In the genomic region with DNA sequence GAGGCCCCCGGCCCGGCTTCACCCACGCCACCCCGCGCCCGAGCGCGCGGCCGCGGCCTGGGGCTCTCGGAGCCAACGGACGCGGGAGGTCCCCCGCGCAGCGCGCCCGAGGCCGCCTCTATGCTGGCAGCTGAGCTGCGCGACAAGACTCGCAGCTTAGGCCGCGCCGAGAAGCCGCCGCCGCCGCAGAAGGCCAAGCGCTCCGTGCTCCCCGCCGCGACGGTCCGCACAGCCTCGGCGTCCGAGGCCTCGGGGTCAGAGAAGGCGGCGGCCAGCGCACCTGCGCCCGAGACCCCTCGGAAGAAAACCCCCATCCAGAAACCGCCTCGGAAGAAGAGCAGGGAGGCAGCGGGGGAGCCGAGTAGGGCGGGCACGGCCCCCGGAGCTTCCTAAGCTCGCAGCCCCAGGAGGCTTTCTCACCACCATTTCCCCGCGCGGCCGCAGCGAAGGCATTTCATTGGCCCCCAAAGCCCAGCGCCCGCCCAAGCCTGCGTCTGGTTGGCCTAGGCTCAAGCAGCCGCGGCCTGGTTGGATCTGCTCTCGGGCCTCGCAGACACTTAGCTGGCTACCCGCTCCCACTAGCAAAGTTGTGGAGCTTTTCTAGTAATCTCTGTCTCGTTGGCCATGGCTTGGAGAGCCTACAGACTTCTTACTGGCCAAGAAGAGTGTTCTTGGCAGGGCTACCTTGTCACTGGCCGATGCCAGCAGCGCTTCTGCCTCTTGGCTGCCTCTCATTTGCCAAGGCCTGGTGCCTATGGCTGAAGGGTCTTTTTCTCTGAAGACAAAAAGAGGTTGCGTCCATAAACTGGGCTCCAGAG, we compare ENCODE assay signal across 8 mouse cellular contexts. TPM values are rescaled to one million over a fixed set of nuclear protein-coding genes. Genes with fewer than 3 reads are reported as not detected.
A peak's percentile ranks its signal among the peaks of the same experiment; 100 is the strongest.
DNase-seq lines count a peak whose midpoint lies in the region; ATAC-seq lines count a peak whose summit lies in the region.

No protein-coding gene starts in this region.

- intact Hi-C loops in left cerebral cortex, postnatal 36 days (cut with DNase I): no loop called here

- DNase-seq in adrenal gland, postnatal 14 days: peak; percentile 93
- DNase-seq in embryo, embryonic 11.5 days (ENCODE audit: low read depth, low spot score): peak; percentile 84
- peak; percentile 99 for DNase-seq in heart, adult 11 months
- peak; percentile 74 for DNase-seq in kidney, adult 11 months
- peak; percentile 85 to 89 for DNase-seq in left cerebral cortex, postnatal 36 days (ENCODE audit: low spot score in 2 of 2)
- peak; percentile 93 for DNase-seq in midbrain, embryonic 10.5 days (ENCODE audit: low spot score)
- DNase-seq in right cerebral cortex, postnatal 4 days: peak; percentile 91

- WGBS in midbrain, embryonic 10.5 days: 2% methylated on average over 73 of the region's 73 CpGs

- peaks cover 93% of the 10 kb centered on the region for H3K27me3 ChIP-seq in midbrain, embryonic 10.5 days (ENCODE audit: low read depth, poor library complexity, severe bottlenecking)

- H3K36me3 ChIP-seq in midbrain, embryonic 10.5 days: no peaks in the 10 kb centered on the region

- H3K27ac ChIP-seq in midbrain, embryonic 10.5 days (replicated peaks): peak overlapping the region; percentile 87

- no peak for ATAC-seq in erythroid progenitor cell, adult 5-6 weeks (replicated peaks; ENCODE audit: low FRiP score, poor library complexity, severe bottlenecking)

- H3K4me3 ChIP-seq in midbrain, embryonic 10.5 days: peak overlapping the region; percentile 56

- H3K9me3 ChIP-seq in midbrain, embryonic 10.5 days (replicated peaks): no peaks in the 10 kb centered on the region

- peaks cover 62% of the 10 kb centered on the region for H3K4me1 ChIP-seq in midbrain, embryonic 10.5 days

RNA-seq across cellular contexts. Expression of a gene that starts 10.3 kb away (rescaled TPM):
- total RNA-seq in adrenal gland, postnatal 14 days (2021): 11.3 and 12.4 TPM in 2 replicates
- total RNA-seq in left cerebral cortex, postnatal 36 days (2021): 1 to 10 TPM; 3.4 to 3.8 TPM
- 4.1 TPM in 2 replicates for polyA plus RNA-seq in midbrain, embryonic 10.5 days (2016; fragmentation: Nextera tagmentation; extraction: Ambion mirVana)
- total RNA-seq in erythroid progenitor cell, adult 5-6 weeks (2015; ENCODE audit: low replicate concordance): 0.42 TPM in 1 of 2 replicates, not detected in the other
- not detected in 2 replicates for total RNA-seq in erythroid progenitor cell, adult 5-6 weeks (2017; ENCODE audit: low replicate concordance)

RNA-seq across cellular contexts. Expression of a gene that starts 25.5 kb away (rescaled TPM):
- total RNA-seq in adrenal gland, postnatal 14 days (2021): not detected in 2 replicates
- total RNA-seq in left cerebral cortex, postnatal 36 days (2021): 1 to 10 TPM; 2.9 to 4.6 TPM
- polyA plus RNA-seq in midbrain, embryonic 10.5 days (2016; fragmentation: Nextera tagmentation; extraction: Ambion mirVana): 0.21 TPM in 1 of 2 replicates, not detected in the other
- not detected in 2 replicates for total RNA-seq in erythroid progenitor cell, adult 5-6 weeks (2015; ENCODE audit: low replicate concordance)
- not detected in 2 replicates for total RNA-seq in erythroid progenitor cell, adult 5-6 weeks (2017; ENCODE audit: low replicate concordance)

RNA-seq across cellular contexts. Expression of a gene that starts 30.8 kb away (rescaled TPM):
- total RNA-seq in adrenal gland, postnatal 14 days (2021): 1.3 and 2.2 TPM in 2 replicates
- total RNA-seq in left cerebral cortex, postnatal 36 days (2021): 10 to 100 TPM; 11.7 to 14.4 TPM
- 1.8 and 1.9 TPM in 2 replicates for polyA plus RNA-seq in midbrain, embryonic 10.5 days (2016; fragmentation: Nextera tagmentation; extraction: Ambion mirVana)
- 7.1 and 9.7 TPM in 2 replicates for total RNA-seq in erythroid progenitor cell, adult 5-6 weeks (2015; ENCODE audit: low replicate concordance)
- total RNA-seq in erythroid progenitor cell, adult 5-6 weeks (2017; ENCODE audit: low replicate concordance): 4.6 and 9.5 TPM in 2 replicates

RNA-seq across cellular contexts. Expression of a gene that starts 48.0 kb away (rescaled TPM):
- total RNA-seq in adrenal gland, postnatal 14 days (2021): 40.3 and 43.1 TPM in 2 replicates
- 100 to 1,000 TPM in 1 of 2 experiments, 10 to 100 TPM in 1; 92.5 to 110 TPM for total RNA-seq in left cerebral cortex, postnatal 36 days (2021)
- 52.6 and 57.4 TPM in 2 replicates for polyA plus RNA-seq in midbrain, embryonic 10.5 days (2016; fragmentation: Nextera tagmentation; extraction: Ambion mirVana)
- 4.2 and 5.4 TPM in 2 replicates for total RNA-seq in erythroid progenitor cell, adult 5-6 weeks (2015; ENCODE audit: low replicate concordance)
- 3.7 and 3.9 TPM in 2 replicates for total RNA-seq in erythroid progenitor cell, adult 5-6 weeks (2017; ENCODE audit: low replicate concordance)
